Comparison of ENCODE assay signal across 8 mouse cellular contexts in genomic region chr3:101130526-101130925, GRCm38 (mm10). TPM values are rescaled to one million over a fixed set of nuclear protein-coding genes. Genes with fewer than 3 reads are reported as not detected.
DNase-seq lines count a peak whose midpoint lies in the region; ATAC-seq and TF ChIP-seq lines count a peak whose summit lies in the region.

No protein-coding gene starts in this region.

- DNase-seq in adrenal gland, postnatal 14 days, result peak; percentile 64
- peak; percentile 79 to 82 for DNase-seq in heart, adult 9 months (ENCODE audit: low spot score in 2 of 2)
- peak; percentile 38 for DNase-seq in kidney, postnatal 14 days
- DNase-seq in yolk sac, embryonic 10.5 days (ENCODE audit: low spot score), result peak; percentile 58
- no peak for DNase-seq in layer of hippocampus, adult 9-11 months
- DNase-seq in layer of hippocampus, adult 18-20 months (ENCODE audit: low spot score in 2 of 2), result no peak

- H3K9me3 ChIP-seq in E14TG2a.4 (ENCODE audit: low read length), result no peaks in the 10 kb centered on the region

- ATAC-seq in megakaryocyte progenitor cell, adult 5-6 weeks (replicated peaks; ENCODE audit: poor library complexity), result peak; percentile 86

- peaks cover 57% of the 10 kb centered on the region for H3K4me1 ChIP-seq in E14TG2a.4 (replicated peaks; ENCODE audit: low read depth, low read length)

- TF ChIP-seq CTCF in E14TG2a.4 (conservative IDR thresholded peaks at IDR 0.05; ENCODE audit: low read length), result no peak

- H3K27me3 ChIP-seq in E14TG2a.4 (ENCODE audit: insufficient read depth, low read length), result no peaks in the 10 kb centered on the region

- no peaks in the 10 kb centered on the region for H3K36me3 ChIP-seq in E14TG2a.4 (ENCODE audit: insufficient read depth, low read length)

- H3K4me3 ChIP-seq in E14TG2a.4 (replicated peaks; ENCODE audit: low read length), result peak overlapping the region; percentile 71

RNA-seq across cellular contexts. Expression of gene Ptgfrn, which starts 20.4 kb away (rescaled TPM):
- total RNA-seq in adrenal gland, postnatal 14 days (2021), result 32.1 and 33.3 TPM in 2 replicates
- total RNA-seq in megakaryocyte progenitor cell, adult 5-6 weeks (2015), result 0.02 and 0.05 TPM in 2 replicates
- total RNA-seq in megakaryocyte progenitor cell, adult 5-6 weeks (2017), result 0.12 TPM in 1 of 2 replicates, not detected in the other
- total RNA-seq in layer of hippocampus, adult 18-20 months (2021), result 10 to 100 TPM in 1 of 2 experiments, 1 to 10 TPM in 1; 7.8 to 11.1 TPM

Comparison
In these comparisons a context has a peak if more than half of its experiments do, and no peak if none do; other contexts are left out.
1. DNase-seq: peak in adrenal gland, postnatal 14 days (single experiment), heart, adult 9 months (2 of 2), kidney, postnatal 14 days (single experiment) and yolk sac, embryonic 10.5 days (single experiment); none in layer of hippocampus, adult 9-11 months (single experiment) and layer of hippocampus, adult 18-20 months (0 of 2).
2. RNA of gene Ptgfrn, which starts 20.4 kb away (total RNA-seq): 32.1 to 33.3 TPM in adrenal gland, postnatal 14 days and 7.8 to 11.1 TPM in layer of hippocampus, adult 18-20 months; 0.02 to 0.12 TPM in megakaryocyte progenitor cell, adult 5-6 weeks; every median in the first group is over 4 times any median in the second.